Mouse (Mus musculus): ENCODE results near the gene Syt9. TPM values are rescaled to one million over a fixed set of nuclear protein-coding genes. Genes with fewer than 3 reads are reported as not detected.

Syt9 gene
- polyA plus RNA-seq, 1 experiment, result 0.21 TPM

DNA sequence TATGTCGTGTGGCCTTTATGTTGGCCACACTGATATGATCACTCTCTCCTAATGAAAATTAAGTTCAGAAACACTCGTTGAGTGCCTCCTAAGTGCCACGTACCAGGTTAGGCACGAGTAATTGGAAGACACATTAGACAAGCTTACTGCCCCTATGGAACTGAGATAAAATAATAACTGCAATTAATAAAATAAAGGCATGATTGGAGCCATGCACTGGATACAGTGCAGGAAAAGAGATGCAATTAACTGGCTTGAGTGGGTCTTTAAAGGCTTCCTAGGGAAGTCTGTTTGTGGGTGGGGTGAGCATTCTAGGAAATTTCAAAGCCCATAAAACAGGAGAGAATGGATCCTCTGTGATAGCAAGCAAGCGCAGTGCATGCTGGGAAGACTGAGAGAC lies 10.0 kb downstream of the Syt9 start:
- no peak for DNase-seq
- no peak for TF ChIP-seq POLR2A (IDR thresholded peaks at IDR 0.05; ENCODE audit: borderline replicate concordance, extremely low read depth, low read depth, low read length)
- no peak for TF ChIP-seq CTCF (IDR thresholded peaks at IDR 0.05; ENCODE audit: insufficient read depth, low read length)
- Histone ChIP-seq H3K4me1 (ENCODE audit: control insufficient read depth, insufficient read depth, low read length) (no peaks in the 10 kb centered on the region), H3K4me3 (replicated peaks; ENCODE audit: extremely low read depth, low read depth, low read length) (no peak overlapping the region)
- 84% methylated on average over 5 of the region's 5 CpGs for WGBS

DNA sequence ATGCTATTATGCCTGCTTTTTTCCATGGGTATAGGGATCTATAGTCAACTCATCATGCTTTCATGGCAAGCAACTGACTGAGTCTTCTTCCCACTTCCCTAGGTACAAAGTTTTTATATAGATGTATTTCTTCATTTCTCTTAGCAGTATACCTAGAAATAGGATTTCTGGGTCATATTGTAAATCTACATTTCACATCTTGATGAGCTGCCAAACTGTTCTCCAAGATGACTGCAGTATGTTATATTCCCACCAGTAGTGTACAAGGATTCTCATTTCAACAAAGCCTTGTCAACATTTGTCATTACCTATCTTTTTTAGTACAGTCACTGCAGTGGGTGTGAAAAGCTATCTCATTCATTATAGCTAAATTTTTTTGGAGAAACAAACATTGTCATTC lies 19.1 kb downstream of the Syt9 start:
- DNase-seq, result no peak
- Histone ChIP-seq H3K4me1 (ENCODE audit: control insufficient read depth, insufficient read depth, low read length) (no peaks in the 10 kb centered on the region), H3K4me3 (replicated peaks; ENCODE audit: extremely low read depth, low read depth, low read length) (no peak overlapping the region)
- no peak for TF ChIP-seq CTCF (IDR thresholded peaks at IDR 0.05; ENCODE audit: insufficient read depth, low read length)
- TF ChIP-seq POLR2A (IDR thresholded peaks at IDR 0.05; ENCODE audit: borderline replicate concordance, extremely low read depth, low read depth, low read length), result no peak

DNA sequence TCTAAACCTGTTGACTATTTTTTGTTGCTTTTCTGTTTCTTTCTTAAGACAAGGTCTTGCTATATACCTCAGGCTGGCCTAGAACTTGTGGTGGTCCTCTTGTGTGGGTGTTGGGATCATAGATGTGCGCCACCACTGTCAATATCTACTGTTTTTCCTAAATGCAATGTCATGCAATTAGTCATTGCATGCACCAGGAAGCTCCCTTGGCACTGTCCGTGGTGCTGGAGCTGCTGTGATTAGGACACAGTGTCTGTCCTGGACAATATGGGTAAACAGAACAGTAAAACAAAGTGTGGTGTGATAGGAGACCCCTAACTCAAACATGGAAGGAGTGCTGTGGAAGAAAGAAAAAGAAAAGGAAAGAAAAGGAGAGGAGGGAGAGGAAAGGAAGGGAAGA lies 22.2 kb downstream of the Syt9 start:
- no peak for DNase-seq
- 57% methylated on average over 2 of the region's 2 CpGs for WGBS
- TF ChIP-seq CTCF (IDR thresholded peaks at IDR 0.05; ENCODE audit: insufficient read depth, low read length) (no peak), POLR2A (IDR thresholded peaks at IDR 0.05; ENCODE audit: borderline replicate concordance, extremely low read depth, low read depth, low read length) (no peak)
- Histone ChIP-seq H3K4me1 (ENCODE audit: control insufficient read depth, insufficient read depth, low read length) (no peaks in the 10 kb centered on the region), H3K4me3 (replicated peaks; ENCODE audit: extremely low read depth, low read depth, low read length) (no peak overlapping the region)

DNA sequence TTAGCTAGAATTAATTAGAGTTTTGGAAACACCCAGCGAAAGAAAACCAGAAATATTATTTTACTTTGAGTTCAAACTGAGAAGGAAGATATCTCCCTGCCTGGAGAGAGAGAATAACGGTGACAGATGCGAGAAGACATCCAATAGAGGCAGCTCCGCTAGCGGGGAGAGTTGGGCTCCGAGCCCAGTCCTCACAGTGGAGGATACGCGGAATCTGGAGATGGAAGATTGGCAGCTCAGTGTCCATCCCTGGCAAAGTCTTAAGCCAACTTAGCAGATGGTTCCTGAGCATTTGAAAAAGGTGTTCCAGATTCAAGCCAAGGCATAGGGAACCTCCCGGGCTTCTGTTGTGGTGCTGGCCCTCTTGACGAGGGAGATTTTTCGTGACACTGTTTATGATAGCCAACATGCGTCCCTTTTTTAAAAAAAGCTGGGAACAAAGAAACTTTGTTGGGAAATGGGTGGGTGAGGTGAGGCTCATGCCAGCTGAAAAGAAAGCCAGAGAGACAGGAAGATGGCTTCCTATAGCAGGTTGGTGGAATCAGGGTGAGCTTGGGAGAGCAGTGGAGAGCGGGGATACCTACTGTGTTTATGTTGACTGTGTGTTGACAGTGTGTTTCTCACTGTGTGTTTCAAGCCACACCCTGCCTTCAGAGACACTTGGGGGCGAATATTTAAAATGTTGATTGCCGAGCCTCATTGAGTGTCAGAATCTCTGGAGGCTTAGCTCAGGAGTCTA lies 29.7 kb downstream of the Syt9 start:
- 83% methylated on average over 15 of the region's 15 CpGs for WGBS
- no peaks in the 10 kb centered on the region for H3K4me1 ChIP-seq (ENCODE audit: control insufficient read depth, insufficient read depth, low read length)
- no peak for TF ChIP-seq CTCF (IDR thresholded peaks at IDR 0.05; ENCODE audit: insufficient read depth, low read length)
- no peak for DNase-seq
- H3K4me3 ChIP-seq (replicated peaks; ENCODE audit: extremely low read depth, low read depth, low read length), result no peak overlapping the region

DNA sequence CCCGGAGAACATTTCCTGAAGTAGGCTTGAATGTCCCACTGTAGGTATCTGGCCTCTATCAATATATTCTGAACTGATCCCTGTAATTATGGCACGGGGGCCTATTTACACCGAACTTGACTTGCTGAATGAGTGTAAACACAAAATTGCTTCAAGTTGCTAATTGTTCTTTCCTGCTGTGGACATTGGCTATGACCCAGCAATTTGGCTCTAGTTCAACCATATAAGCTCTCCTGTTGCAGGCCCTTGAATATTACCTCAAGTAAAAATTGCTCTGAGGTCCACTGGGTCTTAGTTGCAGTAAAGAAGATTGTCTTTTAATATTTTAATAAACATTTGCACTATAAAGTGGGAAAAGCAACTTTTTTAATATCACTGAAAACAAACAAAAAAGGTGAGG lies 32.7 kb downstream of the Syt9 start:
- TF ChIP-seq CTCF (IDR thresholded peaks at IDR 0.05; ENCODE audit: insufficient read depth, low read length) (no peak), POLR2A (IDR thresholded peaks at IDR 0.05; ENCODE audit: borderline replicate concordance, extremely low read depth, low read depth, low read length) (no peak)
- 73% methylated on average over 3 of the region's 3 CpGs for WGBS
- Histone ChIP-seq H3K4me1 (ENCODE audit: control insufficient read depth, insufficient read depth, low read length) (no peaks in the 10 kb centered on the region), H3K4me3 (replicated peaks; ENCODE audit: extremely low read depth, low read depth, low read length) (no peak overlapping the region)
- no peak for DNase-seq

DNA sequence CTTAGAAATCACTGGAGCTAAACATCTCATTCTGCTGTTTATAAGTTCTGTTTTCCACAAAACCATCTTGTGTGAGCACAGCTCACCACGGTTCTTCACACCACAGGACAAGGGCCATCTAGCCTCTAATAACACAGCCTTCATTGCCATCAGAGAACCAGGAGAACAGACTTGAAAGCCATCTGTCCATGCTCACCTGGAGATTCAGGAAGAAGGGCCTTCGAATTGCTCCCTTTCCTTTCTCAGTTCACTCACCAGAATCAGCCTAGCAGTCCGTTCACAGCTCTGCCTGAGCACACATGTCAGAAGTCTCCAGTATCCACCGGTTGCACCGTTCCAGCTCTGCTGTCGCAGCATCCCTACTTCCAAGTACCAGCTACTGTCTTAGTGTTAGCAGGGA lies 44.4 kb downstream of the Syt9 start:
- no peak for TF ChIP-seq POLR2A (IDR thresholded peaks at IDR 0.05; ENCODE audit: borderline replicate concordance, extremely low read depth, low read depth, low read length)
- no peak for TF ChIP-seq CTCF (IDR thresholded peaks at IDR 0.05; ENCODE audit: insufficient read depth, low read length)
- Histone ChIP-seq H3K4me1 (ENCODE audit: control insufficient read depth, insufficient read depth, low read length) (no peaks in the 10 kb centered on the region), H3K4me3 (replicated peaks; ENCODE audit: extremely low read depth, low read depth, low read length) (no peak overlapping the region)
- DNase-seq, result no peak
- 81% methylated on average over 6 of the region's 6 CpGs for WGBS

DNA sequence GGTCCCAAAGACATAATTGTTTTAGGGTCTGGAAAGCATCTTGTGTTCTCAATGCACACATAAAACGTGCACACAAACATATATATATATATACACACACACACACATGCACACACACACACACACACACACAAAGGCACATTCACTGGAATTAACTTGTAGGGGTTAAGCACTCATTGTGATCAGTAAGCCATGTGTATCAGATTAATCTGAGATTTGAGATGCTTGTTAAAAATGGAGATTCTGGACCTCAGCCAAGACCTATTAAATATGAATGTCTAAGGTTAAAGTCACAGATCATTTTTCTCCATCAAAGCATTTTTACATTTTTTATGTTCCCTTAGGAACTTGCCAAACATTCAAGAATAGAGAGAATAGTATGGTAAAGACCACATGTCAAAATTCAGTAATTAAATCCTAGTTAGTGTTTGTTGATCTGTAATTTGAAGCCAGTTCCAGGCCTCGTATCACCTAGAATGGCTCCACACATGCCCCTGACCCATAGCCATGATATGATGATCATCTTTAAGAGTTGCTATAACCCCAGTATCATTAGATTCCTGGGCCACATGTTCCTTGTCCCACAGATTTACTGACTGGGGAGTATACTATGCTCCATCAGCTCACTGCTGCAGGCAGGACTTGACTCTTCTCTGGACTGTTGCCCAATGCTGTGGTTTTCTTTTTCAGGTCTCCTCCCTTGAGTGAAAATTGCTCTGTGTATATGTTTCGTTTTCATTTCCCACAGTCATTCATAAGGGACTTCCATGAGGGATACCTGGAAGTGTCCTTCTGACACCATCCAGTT lies 46.7 kb downstream of the Syt9 start:
- TF ChIP-seq POLR2A (IDR thresholded peaks at IDR 0.05; ENCODE audit: borderline replicate concordance, extremely low read depth, low read depth, low read length) (no peak), CTCF (IDR thresholded peaks at IDR 0.05; ENCODE audit: insufficient read depth, low read length) (no peak)
- Histone ChIP-seq H3K4me1 (ENCODE audit: control insufficient read depth, insufficient read depth, low read length) (no peaks in the 10 kb centered on the region), H3K4me3 (replicated peaks; ENCODE audit: extremely low read depth, low read depth, low read length) (no peak overlapping the region)
- DNase-seq, result no peak
- WGBS, result 49% methylated on average over 3 of the region's 3 CpGs

DNA sequence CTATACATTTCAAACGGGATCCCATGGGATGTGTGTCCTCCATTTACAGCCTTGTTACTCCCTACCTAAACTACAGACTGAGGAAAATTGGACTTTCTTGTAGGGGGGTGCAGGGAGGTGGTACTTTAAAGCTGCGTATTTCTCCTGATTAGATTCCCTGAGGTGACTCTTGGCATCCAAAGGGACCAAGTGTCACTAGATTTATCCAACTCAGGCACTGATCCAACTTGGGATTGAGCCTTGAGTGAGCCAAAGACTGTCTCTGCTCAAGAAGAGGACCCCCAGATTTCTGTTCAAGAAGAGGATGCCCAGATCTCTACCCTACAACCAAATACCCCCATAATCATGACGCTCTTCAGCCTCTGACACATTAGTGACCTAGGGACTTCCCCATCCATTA lies 66.9 kb downstream of the Syt9 start:
- no peak for DNase-seq
- no peak overlapping the region for H3K4me3 ChIP-seq (replicated peaks; ENCODE audit: extremely low read depth, low read depth, low read length)
- 83% methylated on average over 3 of the region's 3 CpGs for WGBS
- TF ChIP-seq POLR2A (IDR thresholded peaks at IDR 0.05; ENCODE audit: borderline replicate concordance, extremely low read depth, low read depth, low read length) (no peak), CTCF (IDR thresholded peaks at IDR 0.05; ENCODE audit: insufficient read depth, low read length) (no peak)
- no peaks in the 10 kb centered on the region for H3K4me1 ChIP-seq (ENCODE audit: control insufficient read depth, insufficient read depth, low read length)

DNA sequence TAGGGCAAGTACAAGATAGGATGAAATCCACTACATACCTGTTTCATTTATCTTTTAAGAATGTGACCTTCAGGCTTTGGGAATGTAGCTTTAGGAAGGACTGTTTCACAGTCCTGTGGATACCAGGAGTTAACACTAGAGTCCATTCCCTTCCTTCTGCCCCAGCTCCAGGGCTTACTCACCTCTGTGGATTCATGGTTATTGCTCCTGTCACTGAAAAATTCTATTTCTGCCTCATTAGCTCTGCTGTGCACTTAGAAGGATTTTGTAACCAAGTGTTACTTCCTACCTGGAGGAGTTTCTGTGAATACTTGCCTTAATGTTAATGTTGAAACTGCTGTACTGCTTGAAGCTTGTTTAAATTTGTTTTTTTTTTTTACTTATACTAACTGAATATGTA lies 74.1 kb downstream of the Syt9 start:
- TF ChIP-seq CTCF (IDR thresholded peaks at IDR 0.05; ENCODE audit: insufficient read depth, low read length) (no peak), POLR2A (IDR thresholded peaks at IDR 0.05; ENCODE audit: borderline replicate concordance, extremely low read depth, low read depth, low read length) (no peak)
- no peak overlapping the region for H3K4me3 ChIP-seq (replicated peaks; ENCODE audit: extremely low read depth, low read depth, low read length)
- no peak for DNase-seq
- no peaks in the 10 kb centered on the region for H3K4me1 ChIP-seq (ENCODE audit: control insufficient read depth, insufficient read depth, low read length)

DNA sequence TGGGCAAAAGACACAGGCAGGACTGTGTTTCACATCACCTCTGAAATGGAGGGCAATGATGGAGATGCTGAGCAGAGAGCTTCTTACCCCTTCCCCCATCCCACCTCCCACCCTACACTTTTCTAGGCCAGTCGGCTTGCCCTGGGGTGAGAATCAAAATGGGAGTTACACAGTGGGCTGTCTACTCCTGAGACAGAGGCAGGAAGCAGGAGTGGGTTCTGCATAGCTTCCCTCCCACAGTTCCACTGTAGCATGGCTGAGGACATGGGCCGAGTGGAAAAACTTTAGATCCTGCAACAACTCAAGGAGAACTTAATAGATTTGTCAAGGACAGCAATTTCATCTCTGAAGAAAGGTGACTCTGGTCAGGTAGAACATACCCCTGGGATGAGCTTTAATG lies 84.1 kb downstream of the Syt9 start:
- 69% methylated on average over 2 of the region's 2 CpGs for WGBS
- DNase-seq, result no peak
- TF ChIP-seq CTCF (IDR thresholded peaks at IDR 0.05; ENCODE audit: insufficient read depth, low read length) (no peak), POLR2A (IDR thresholded peaks at IDR 0.05; ENCODE audit: borderline replicate concordance, extremely low read depth, low read depth, low read length) (no peak)
- H3K4me1 ChIP-seq (ENCODE audit: control insufficient read depth, insufficient read depth, low read length), result no peaks in the 10 kb centered on the region
- H3K4me3 ChIP-seq (replicated peaks; ENCODE audit: extremely low read depth, low read depth, low read length), result no peak overlapping the region

Data from lung, adult 2 months (tissue).